Mouse (Mus musculus) heart, postnatal 0 days (tissue): Measurements from ENCODE around the gene Cldn14.

ENCODE experiments used
- CTCF ChIP-seq: IDR thresholded peaks from 2 replicates; pipeline ENCODE4 v1.5.1; 2016; ENCODE audit warnings: antibody characterized with exemption, control low read depth, low read depth
- EP300 ChIP-seq: IDR thresholded peaks from 2 replicates; pipeline ENCODE4 v1.6.1; 2016; ENCODE audit warnings: antibody characterized with exemption, low read depth

GRCm38 (mm10) chr16:93932185-93933168 is 76.2 kb downstream of the Cldn14 start:
- TF ChIP-seq EP300 (no peak), CTCF (no peak)
